In the genomic region with DNA sequence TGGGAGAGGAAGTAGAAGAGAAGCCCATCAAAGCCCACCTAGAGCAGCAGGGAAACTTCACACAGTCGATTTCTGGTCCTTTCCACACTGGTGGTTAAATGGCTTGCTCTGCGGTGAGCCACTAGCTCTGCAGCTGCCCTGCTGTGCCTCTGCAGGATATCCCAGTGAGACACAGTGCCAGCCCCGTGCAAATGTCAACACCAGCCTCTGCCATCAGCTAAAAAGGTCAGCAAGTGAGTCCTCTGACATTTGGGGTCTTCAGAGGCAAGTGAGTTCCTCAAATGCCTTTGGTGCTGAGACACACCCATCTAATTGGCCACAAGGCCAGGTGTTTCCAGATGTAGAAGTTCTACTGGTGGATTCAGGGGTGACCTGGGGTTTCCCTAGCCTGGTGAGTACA, we compare ENCODE assay signal across 24 mouse cellular contexts.
DNase-seq lines count a peak whose midpoint lies in the region; ATAC-seq and TF ChIP-seq lines count a peak whose summit lies in the region.
"Had no signal": no experiment of that assay in that cellular context is flagged by ENCODE, and none has a peak within 500 bp of the region (broad histone marks: within the 10 kb centered on the region; RNA-seq: fewer than 3 reads in every experiment).

No protein-coding gene starts in this region.

- no peaks in the 10 kb centered on the region for H3K36me3 ChIP-seq in heart, adult 2 months (ENCODE audit: control insufficient read depth, insufficient read depth, low read length)
- H3K36me3 ChIP-seq in forebrain, embryonic 11.5 days (ENCODE audit: control insufficient read depth, insufficient read depth, low read length) = no peaks in the 10 kb centered on the region
- H3K36me3 ChIP-seq: embryonic facial prominence, embryonic 12.5 days; heart, embryonic 12.5 days; midbrain, embryonic 15.5 days; neural tube, embryonic 12.5 days had no signal

- H3K4me1 ChIP-seq in heart, adult 2 months (ENCODE audit: control insufficient read depth, insufficient read depth, low read length) = no peaks in the 10 kb centered on the region
- H3K4me1 ChIP-seq in forebrain, embryonic 11.5 days (replicated peaks; ENCODE audit: control insufficient read depth, insufficient read depth, low read length) = peaks cover 3% of the 10 kb centered on the region; the same call in 1 of the 2 replicates
- H3K4me1 ChIP-seq: heart, embryonic 12.5 days had no signal

- intact Hi-C loops in heart, adult 2 months (cut with DNase I) = no loop called here

- H3K79me2 ChIP-seq in heart, adult 2 months (replicated peaks; ENCODE audit: control insufficient read depth, insufficient read depth, low read length) = no peaks in the 10 kb centered on the region

- no peak for TF ChIP-seq POLR2A in heart, adult 2 months (IDR thresholded peaks at IDR 0.05; ENCODE audit: insufficient read depth, low read depth, low read length)

- H3K27ac ChIP-seq in heart, adult 2 months = no peak overlapping the region
- H3K27ac ChIP-seq in forebrain, embryonic 11.5 days (ENCODE audit: low read depth, low read length) = no peak overlapping the region
- H3K27ac ChIP-seq: embryonic facial prominence, embryonic 12.5 days; hindbrain, postnatal 0 days; macrophage; midbrain, embryonic 15.5 days; neural tube, embryonic 12.5 days had no signal

- peak; percentile 85 for ATAC-seq in common myeloid progenitor, adult 5-6 weeks (replicated peaks; ENCODE audit: low read depth, poor library complexity, severe bottlenecking)
- 0 out of 2 replicates have a peak, but pooled peaks have one; percentile 38 for ATAC-seq in megakaryocyte-erythroid progenitor cell, adult 5-6 weeks (replicated peaks; ENCODE audit: low FRiP score, low TSS enrichment, poor library complexity, severe bottlenecking)
- ATAC-seq in forebrain, embryonic 11.5 days (replicated peaks; ENCODE audit: low FRiP score) = no peak
- ATAC-seq: forebrain, postnatal 0 days; hindbrain, postnatal 0 days; midbrain, embryonic 15.5 days had no signal

- H3K4me2 ChIP-seq in forebrain, embryonic 11.5 days (ENCODE audit: low read depth, low read length, severe bottlenecking) = no peak overlapping the region
- H3K4me2 ChIP-seq: embryonic facial prominence, embryonic 12.5 days; heart, embryonic 12.5 days; lung, embryonic 14.5 days; midbrain, embryonic 15.5 days; neural tube, embryonic 12.5 days had no signal

- peak; percentile 59 for DNase-seq in CD4-positive helper T cell, adult 2 months (ENCODE audit: low read depth, low spot score)
- peak; percentile 84 for DNase-seq in thymus, postnatal 0 days (ENCODE audit: low spot score)
- DNase-seq in cerebellum, adult 11 months = no peak
- DNase-seq in left cerebral cortex, adult 8-10 months (ENCODE audit: low spot score in 2 of 2) = no peak
- DNase-seq in heart, adult 2 months = no peak
- no peak for DNase-seq in forebrain, embryonic 11.5 days (ENCODE audit: low spot score)
- DNase-seq: adrenal gland, postnatal 10 days; cerebellum, adult 18-20 months; forebrain, postnatal 0 days; gastrocnemius, postnatal 10 days; heart, postnatal 36 days; kidney, adult 8-10 months; kidney, postnatal 4 days; lung, embryonic 14.5 days; right cerebral cortex, postnatal 25 days had no signal

- H3K9ac ChIP-seq in heart, adult 2 months (ENCODE audit: low read depth, low read length) = no peak overlapping the region
- no peak overlapping the region for H3K9ac ChIP-seq in forebrain, embryonic 11.5 days (ENCODE audit: low read length)
- H3K9ac ChIP-seq: embryonic facial prominence, embryonic 12.5 days; forebrain, postnatal 0 days; heart, embryonic 12.5 days; lung, embryonic 14.5 days; midbrain, embryonic 15.5 days; neural tube, embryonic 12.5 days had no signal

- WGBS in heart, adult 2 months = 28% methylated on average over 3 of the region's 3 CpGs
- WGBS in forebrain, embryonic 11.5 days = 44% methylated on average over 3 of the region's 3 CpGs

- H3K27me3 ChIP-seq in heart, adult 2 months (ENCODE audit: control insufficient read depth, insufficient read depth, low read length) = no peaks in the 10 kb centered on the region; the same call in 1 of the 2 replicates
- H3K27me3 ChIP-seq in forebrain, embryonic 11.5 days (ENCODE audit: control insufficient read depth, insufficient read depth, low read length) = no peaks in the 10 kb centered on the region
- H3K27me3 ChIP-seq: CH12.LX; embryonic facial prominence, embryonic 12.5 days; midbrain, embryonic 15.5 days; neural tube, embryonic 12.5 days had no signal

- H3K9me3 ChIP-seq in forebrain, embryonic 11.5 days (ENCODE audit: control insufficient read depth, low read length) = no peaks in the 10 kb centered on the region
- H3K9me3 ChIP-seq: embryonic facial prominence, embryonic 12.5 days; heart, embryonic 12.5 days; midbrain, embryonic 15.5 days; neural tube, embryonic 12.5 days had no signal

- H3K4me3 ChIP-seq in heart, adult 2 months = no peak overlapping the region
- H3K4me3 ChIP-seq in forebrain, embryonic 11.5 days (ENCODE audit: low read depth, low read length) = no peak overlapping the region
- H3K4me3 ChIP-seq: embryonic facial prominence, embryonic 12.5 days; heart, embryonic 12.5 days; midbrain, embryonic 15.5 days; neural tube, embryonic 12.5 days had no signal

- no peak for TF ChIP-seq EP300 in heart, adult 2 months (IDR thresholded peaks at IDR 0.05; ENCODE audit: insufficient read depth, low read depth, low read length)

- no peak for TF ChIP-seq CTCF in heart, adult 2 months (IDR thresholded peaks at IDR 0.05)

Comparison
In these comparisons a context has a peak if more than half of its experiments do, and no peak if none do; other contexts are left out.
1. DNase-seq: peak in CD4-positive helper T cell, adult 2 months (single experiment) and thymus, postnatal 0 days (single experiment); none in cerebellum, adult 11 months (single experiment), left cerebral cortex, adult 8-10 months (0 of 2), heart, adult 2 months (0 of 2) and forebrain, embryonic 11.5 days (single experiment).